Mouse (Mus musculus) stomach, postnatal 0 days (tissue): ENCODE results near the gene Cpne6.

Experiments used
- CTCF ChIP-seq: IDR thresholded peaks from 2 replicates; pipeline ENCODE4 v1.5.1; 2016; ENCODE audit warnings: antibody characterized with exemption, low read depth, mild to moderate bottlenecking, moderate library complexity
- EP300 ChIP-seq: optimal IDR thresholded peaks from 2 replicates; pipeline ENCODE3; 2016; ENCODE audit warnings: antibody characterized with exemption

DNA sequence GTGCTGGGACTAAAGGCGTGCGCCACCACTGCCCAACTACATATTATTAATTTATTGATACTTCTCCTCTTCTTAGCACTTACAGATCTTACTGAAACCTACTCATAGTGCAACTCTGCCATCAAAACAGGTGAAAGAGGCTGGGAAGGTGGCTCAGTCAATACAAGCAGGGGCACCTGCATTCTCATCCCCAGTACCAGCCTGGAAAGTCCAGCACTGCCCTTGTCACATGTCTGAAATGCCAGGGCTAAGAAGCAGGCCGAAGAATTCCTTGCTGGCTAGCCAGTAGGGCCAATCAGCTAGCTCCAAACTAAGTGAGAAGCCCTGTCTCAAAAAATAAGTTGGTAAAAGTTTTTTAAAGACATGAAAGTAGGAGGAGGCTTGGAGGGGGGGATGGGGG, 47.3 kb downstream of the Cpne6 start:
- TF ChIP-seq CTCF, result no peak
- TF ChIP-seq EP300, result no peak
